Mouse (Mus musculus) gastrocnemius, adult 2 months (tissue): ENCODE data around the gene Pou2f3. TPM values are rescaled to one million over a fixed set of nuclear protein-coding genes. Genes with fewer than 3 reads are reported as not detected.
A peak's percentile ranks its signal among the peaks of the same experiment; 100 is the strongest.

Source experiments
- DNase-seq: peaks from one replicate; pipeline ENCODE4 v3.0.0; 2022
- H3K27ac ChIP-seq: fragments of 200-600 bp; 2 replicates; pipeline ENCODE4 v1.8.1; 2022; ENCODE audit warnings: mild to moderate bottlenecking
- H3K4me3 ChIP-seq: fragments of 200-600 bp; 2 replicates; pipeline ENCODE4 v1.8.1; 2022; ENCODE audit warnings: mild to moderate bottlenecking, moderate library complexity
- CTCF ChIP-seq: fragments of 200-600 bp; IDR thresholded peaks from 2 replicates; pipeline ENCODE4 v1.8.1; 2022; ENCODE audit warnings: antibody characterized with exemption, mild to moderate bottlenecking, moderate library complexity
- intact Hi-C: fragments of 180-260 bp; cut with DNase I; formaldehyde crosslinking; loops from one replicate; pipeline ENCODE4 v1.15.1; 2025
- total RNA-seq, 2 experiments: library from RNA; stranded (reverse); gene quantifications; 2 replicates each; pipeline ENCODE4 v1.2.3; 2021

Gene Pou2f3
- total RNA-seq, 2 experiments from 2014 or later, result 0.11 to 0.15 TPM

DNA sequence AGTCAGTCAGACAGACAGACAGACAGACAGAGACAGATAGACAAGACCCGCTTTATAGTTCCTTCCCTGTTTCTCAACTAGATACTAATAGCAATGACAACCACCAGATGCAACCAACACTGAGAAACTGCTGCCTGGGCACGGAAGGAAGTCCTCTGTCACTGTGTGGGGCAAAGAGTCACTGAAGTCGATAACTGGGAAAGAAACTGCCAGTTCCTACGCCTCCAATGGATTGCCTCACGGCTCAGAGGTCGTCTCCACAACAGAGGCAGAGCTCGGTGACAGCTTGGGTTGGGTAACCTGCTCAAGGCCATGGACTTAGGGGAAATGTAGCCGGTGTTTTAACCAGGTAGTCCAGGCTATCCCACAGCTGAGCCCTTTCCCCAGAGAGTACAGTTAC is 17.5 kb upstream of the Pou2f3 start:
- intact Hi-C loops, result no loop called here
- Histone ChIP-seq H3K4me3 (no peak overlapping the region), H3K27ac (peak overlapping the region; percentile 31)
- TF ChIP-seq CTCF, result no peak
- DNase-seq, result no peak

GRCm38 (mm10) chr9:43226573-43227160 is 16.5 kb upstream of the Pou2f3 start:
- Histone ChIP-seq H3K27ac (peak overlapping the region; percentile 62), H3K4me3 (no peak overlapping the region)
- TF ChIP-seq CTCF, result no peak
- DNase-seq, result no peak
- intact Hi-C loops, result no loop called here

- intact Hi-C loops, result no loop called here
- no peak for TF ChIP-seq CTCF
- Histone ChIP-seq H3K27ac (peak overlapping the region; percentile 56), H3K4me3 (no peak overlapping the region)
- DNase-seq, result no peak
These were observed 15.3 kb upstream of the Pou2f3 start for GRCm38 (mm10) chr9:43225481-43225880.

DNA sequence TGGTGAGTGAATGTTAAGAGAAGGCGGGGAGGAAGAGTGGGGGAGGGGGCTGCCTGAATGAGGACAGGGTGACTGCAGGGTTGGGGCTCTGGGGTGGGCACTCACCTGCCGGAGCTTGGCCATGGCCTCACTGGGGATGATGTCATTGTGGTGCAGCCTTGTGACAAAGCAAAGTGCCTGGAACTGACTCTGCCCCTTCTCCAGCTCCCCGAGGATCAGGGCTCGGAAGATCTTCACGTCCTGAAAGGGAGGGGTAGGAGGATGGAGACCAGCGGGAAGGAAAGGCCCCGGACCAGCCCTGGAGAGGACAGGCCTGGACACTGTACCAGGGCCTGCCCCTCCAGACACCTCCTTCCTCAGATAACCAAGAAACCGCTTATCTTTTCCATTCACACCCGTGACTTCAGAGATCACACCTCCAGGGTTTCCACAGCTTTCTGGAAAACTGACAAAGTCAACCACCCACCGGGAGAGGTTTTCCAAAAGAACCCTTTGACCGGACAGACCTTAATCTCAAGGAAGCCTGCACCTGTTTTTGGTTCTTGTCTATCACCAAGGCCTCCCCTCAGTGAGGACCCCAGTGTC is 14.7 kb upstream of the Pou2f3 start:
- H3K4me3 ChIP-seq, result no peak overlapping the region
- intact Hi-C loops, result loop anchor here (5.0 kb wide), 1 partner anchor 42 kb away; no protein-coding TSS in a partner anchor
- DNase-seq, result no peak
- H3K27ac ChIP-seq, result peak overlapping the region; percentile 56
- TF ChIP-seq CTCF, result no peak

DNA sequence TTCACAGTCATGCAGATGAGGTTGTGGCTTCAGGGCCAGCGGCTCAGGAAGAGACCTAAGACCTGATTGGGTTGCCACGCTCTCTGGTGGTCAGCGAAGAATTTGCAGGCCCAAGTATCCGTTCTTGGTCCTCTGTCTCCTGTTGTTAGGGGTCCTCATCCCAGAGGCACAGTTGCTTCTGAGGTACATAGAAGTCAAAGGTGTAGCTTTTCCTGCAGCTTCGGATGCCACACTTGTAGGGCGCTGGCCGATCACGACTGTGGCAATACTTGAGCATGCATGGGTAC is 12.2 kb upstream of the Pou2f3 start:
- no peak for DNase-seq
- TF ChIP-seq CTCF, result peak; percentile 7; the same call in 1 of the 2 replicates
- peak overlapping the region; percentile 38; the same call in 1 of the 2 replicates for H3K27ac ChIP-seq
- H3K4me3 ChIP-seq, result no peak overlapping the region
- intact Hi-C loops, result loop anchor here (5.0 kb wide), 1 partner anchor 45 kb away; no protein-coding TSS in a partner anchor

DNA sequence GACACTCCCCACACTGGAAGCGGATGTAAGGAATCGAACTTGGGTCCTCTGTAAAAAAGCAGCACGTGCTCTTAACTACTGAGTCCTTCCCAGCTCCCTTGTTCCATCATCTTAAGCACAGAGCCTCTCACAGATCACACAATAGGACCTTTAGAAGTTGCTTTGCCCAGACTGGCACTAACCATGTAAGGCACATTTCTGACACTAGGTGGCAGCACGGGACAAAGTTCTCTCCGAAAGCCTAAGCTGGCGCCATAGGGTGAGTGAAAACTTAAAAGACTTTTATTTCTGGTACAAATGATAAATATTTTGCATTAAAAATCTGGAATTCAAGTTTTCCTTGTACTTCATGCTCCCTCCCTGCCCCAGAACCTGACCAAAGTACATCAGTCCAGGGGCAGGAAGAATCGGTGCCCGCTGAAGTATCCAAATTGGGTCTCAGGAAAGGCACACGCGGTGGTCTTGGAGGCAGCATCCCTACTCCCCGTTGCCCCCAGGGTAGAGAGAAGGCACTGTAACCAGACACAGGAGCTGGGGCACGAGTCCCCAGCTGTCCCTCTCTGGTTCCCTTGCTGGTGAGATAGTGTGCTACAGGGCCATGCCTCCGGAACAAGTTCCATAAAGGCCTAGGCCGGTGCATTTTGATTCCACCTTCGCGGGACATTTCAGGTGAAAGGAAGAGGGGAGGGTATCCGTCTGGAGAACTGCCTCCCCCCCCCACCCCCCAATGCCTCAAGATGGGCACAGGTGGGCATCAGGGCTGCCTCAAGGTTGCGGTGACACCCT is 11.7 kb upstream of the Pou2f3 start:
- peak; percentile 95 for TF ChIP-seq CTCF
- DNase-seq, result peak; percentile 85
- Histone ChIP-seq H3K4me3 (no peak overlapping the region), H3K27ac (peak overlapping the region; percentile 38; the same call in 1 of the 2 replicates)
- intact Hi-C loops, result loop anchor here (1.0 to 5.0 kb wide), 2 partner anchors 45 to 62 kb away; no protein-coding TSS in a partner anchor

DNA sequence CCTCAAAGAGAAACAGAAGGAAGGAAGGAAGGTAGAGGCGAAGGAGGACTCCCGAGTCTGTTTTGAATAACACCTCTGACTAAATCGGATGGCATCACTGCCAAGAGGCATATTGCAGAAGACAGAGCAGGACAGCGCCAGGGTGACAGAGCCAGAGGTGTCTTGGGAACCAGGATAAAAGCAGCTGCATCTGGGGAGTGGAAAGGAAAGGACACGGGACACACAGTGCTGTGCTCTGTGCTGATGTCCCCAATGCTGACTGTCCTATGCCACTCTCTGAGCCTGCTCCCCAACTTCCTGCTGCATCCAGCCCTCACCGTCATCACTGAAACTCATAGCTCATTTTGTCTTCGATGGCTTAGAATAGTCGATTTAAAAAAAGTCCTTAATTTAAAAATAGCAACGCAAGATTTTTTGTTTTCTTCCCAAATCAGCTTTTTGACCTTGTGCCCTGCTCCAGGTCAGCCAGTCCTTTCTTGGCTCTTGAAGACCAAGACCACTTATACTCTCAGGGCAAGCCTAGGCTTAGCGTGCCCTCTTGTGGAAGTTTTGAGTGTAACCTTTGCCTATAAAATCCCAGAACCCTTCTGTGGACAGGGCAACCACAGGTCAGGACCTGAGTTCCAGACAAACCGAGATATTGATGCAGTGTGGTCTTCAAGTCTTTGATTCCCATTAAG is 742 bp upstream of the Pou2f3 start:
- peak; percentile 55 for DNase-seq
- intact Hi-C loops, result loop anchor here (1.0 kb wide), 2 partner anchors 69 to 211 kb away; no protein-coding TSS in a partner anchor
- TF ChIP-seq CTCF, result peak; percentile 91
- peak overlapping the region; percentile 79 for H3K27ac ChIP-seq
- peak overlapping the region; percentile 40 for H3K4me3 ChIP-seq

DNA sequence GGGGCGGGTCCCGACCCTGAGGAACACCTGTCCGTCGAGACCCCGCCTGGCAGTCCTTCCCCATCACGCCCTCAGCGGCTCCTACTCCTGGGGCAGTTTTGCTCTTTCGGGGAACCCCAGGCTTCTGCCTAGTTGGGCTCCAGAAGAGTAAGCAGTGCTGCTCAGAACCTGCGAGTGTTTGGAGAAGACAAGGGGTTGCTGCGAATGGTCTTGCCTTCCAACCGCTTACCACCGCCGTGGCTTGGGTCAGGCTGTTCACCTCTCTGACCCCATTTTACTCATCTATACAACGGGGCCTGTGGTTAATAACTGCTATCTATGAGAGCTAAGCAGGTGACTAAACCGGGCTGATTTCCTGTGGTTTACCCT is 4.2 kb downstream of the Pou2f3 start:
- intact Hi-C loops, result no loop called here
- Histone ChIP-seq H3K4me3 (no peak overlapping the region; the same call in 1 of the 2 replicates), H3K27ac (no peak overlapping the region)
- DNase-seq, result no peak
- no peak for TF ChIP-seq CTCF

DNA sequence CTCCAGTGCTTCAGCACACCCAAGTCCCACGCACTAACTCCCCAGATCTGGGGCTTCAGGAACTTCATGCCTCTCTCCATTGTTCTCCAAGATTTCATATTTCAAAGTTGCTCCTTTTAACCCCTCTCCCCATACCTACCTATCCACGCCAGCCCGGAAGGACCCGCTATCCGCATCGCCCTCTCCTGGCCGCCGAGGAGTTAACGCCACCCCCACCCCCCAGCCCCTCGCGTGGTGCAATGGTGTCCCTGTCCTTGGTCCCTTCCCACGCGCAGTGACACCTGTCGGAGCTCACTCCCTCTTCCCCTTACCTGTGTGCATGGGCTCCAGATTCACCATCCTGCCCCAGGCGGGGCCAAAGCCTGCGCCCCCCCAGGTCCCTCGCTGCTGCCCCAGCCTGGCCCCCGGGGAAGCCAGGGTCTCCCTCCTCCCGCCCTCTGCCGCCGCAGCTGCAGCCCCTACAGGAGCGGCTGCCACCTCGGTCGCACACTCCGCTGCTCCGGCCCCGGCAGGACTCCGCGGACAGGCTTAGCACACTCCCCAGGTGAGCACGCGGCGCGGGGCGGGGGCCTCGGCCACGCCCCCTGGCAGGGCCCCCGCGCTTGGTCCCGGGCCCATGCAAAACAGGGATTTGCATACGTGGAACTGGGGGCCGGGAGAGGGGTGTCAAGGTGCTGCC is 4.7 kb downstream of the Pou2f3 start:
- intact Hi-C loops, result no loop called here
- H3K4me3 ChIP-seq, result peak overlapping the region; percentile 42
- H3K27ac ChIP-seq, result no peak overlapping the region
- TF ChIP-seq CTCF, result no peak
- DNase-seq, result no peak

DNA sequence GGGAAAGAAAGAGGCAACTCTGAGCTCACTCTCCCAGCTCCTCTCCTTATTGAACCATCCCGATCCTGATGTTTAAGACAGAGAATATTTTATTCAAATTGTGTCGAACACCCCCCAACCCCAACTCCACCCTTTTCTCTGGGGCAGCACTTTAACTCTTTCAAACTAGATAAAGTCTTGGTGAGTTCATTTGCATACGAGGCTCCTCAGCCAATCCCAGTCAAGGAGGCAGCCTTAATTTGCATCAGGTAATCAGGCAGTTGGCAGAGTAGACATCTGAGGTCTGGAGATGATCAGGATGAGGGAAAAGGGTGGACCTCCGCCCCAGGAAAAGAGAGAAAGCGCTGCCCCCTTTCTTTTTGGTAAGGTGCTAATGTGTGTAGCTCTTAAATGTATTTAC is 10.0 kb downstream of the Pou2f3 start:
- TF ChIP-seq CTCF, result no peak
- DNase-seq, result no peak
- intact Hi-C loops, result no loop called here
- H3K27ac ChIP-seq, result no peak overlapping the region
- H3K4me3 ChIP-seq, result no peak overlapping the region

DNA sequence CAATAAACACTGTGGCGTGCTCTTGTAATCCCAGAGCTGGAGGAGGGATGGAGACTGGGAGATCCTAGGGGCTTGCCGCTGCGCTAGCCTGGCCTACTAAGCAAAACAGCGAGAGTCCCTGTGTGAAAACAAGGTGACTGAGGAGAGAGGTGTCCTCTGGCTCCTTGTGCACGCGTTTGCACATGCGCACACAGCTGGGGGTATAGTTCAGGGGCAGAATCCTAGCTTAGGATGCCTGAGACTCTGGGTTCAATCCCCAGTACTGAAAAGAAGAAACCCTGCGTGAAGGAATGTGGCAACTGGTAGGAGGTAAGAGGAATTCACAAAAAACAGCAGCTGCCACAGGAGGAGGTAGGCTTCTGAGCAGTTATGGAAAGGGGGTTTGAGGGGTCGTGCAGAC is 16.2 kb downstream of the Pou2f3 start:
- no peak for DNase-seq
- H3K27ac ChIP-seq, result no peak overlapping the region
- H3K4me3 ChIP-seq, result no peak overlapping the region
- intact Hi-C loops, result no loop called here
- TF ChIP-seq CTCF, result no peak

GRCm38 (mm10) chr9:43191561-43191960 is 18.6 kb downstream of the Pou2f3 start:
- no peak overlapping the region for H3K4me3 ChIP-seq
- TF ChIP-seq CTCF, result no peak
- no peak for DNase-seq
- intact Hi-C loops, result no loop called here
- H3K27ac ChIP-seq, result no peak overlapping the region
